Mouse (Mus musculus) heart, adult 2 months (tissue): ENCODE measurements around the gene Slc12a8.

Experiments used
- CTCF ChIP-seq: fragments of 200-600 bp; IDR thresholded peaks from 2 replicates; pipeline ENCODE4 v1.8.1; 2022; ENCODE audit warnings: antibody characterized with exemption, mild to moderate bottlenecking, moderate library complexity
- EP300 ChIP-seq: fragments of 200-500 bp; IDR thresholded peaks from 2 replicates; pipeline ENCODE4 v1.6.1; 2011; ENCODE audit warnings: low read depth, low read length, control low read depth; ENCODE audit not compliant: insufficient read depth
- POLR2A ChIP-seq: fragments of 200-500 bp; IDR thresholded peaks from 2 replicates; pipeline ENCODE4 v1.6.1; 2011; ENCODE audit warnings: mild to moderate bottlenecking, low read depth, low read length, control low read depth; ENCODE audit not compliant: insufficient read depth

DNA sequence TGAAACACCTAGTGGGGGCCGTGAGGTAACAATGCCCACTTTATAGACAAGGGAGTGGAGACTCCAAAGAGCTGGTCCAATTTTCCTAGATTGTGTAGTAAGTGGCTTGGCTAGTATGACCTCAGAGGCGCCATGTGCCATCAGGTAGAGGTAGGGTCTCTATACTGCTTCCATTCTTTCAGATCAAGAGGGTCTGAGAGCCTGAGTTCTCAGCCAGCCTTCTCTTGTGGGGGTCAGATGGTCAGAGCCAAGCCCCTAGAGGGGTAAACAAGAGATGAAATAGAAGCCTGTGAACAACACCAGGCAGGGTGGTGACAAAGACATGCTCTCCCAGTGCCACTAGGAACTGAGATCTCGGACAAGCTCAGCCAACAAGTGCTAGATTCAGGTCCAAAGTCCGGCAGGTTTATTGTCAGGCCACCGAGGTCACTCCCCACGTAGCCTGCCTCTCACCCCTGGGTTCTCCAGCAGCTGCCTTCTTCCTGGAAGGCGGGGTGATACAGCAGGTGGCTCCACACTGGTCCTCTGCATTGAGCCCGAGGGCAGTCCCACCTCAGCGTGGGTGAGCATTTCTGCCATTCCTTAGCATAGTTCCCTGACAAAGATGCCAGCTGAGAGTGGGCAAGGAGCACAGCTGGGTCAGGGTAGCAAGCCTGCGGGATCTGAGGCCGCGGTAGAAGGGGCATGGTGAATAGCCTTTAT is 44.3 kb downstream of the Slc12a8 start:
- TF ChIP-seq CTCF (no peak), POLR2A (no peak), EP300 (no peak)
